Mouse (Mus musculus) liver, embryonic 13.5 days (tissue): ENCODE measurements at regions not wholly inside any gene's neighbourhood (a gene's known extent, or its start where the extent isn't known, plus 50 kb on each side); places are given as distances from the start of the nearest gene placed in this dataset.

ENCODE experiments used
- ATAC-seq: fragments of 200-750 bp; cut with Nextera tagmentation; 2 replicates; pipeline ENCODE4 v1.8.0; 2017; ENCODE audit warnings: low read depth, mild to moderate bottlenecking, moderate number of reproducible peaks, moderate library complexity
- DNase-seq: peaks from one replicate; pipeline ENCODE4 v3.0.0; 2022
- H3K27ac ChIP-seq: fragments of 300-500 bp; sonication (generic); 2 replicates; pipeline ENCODE4 v1.5.1; 2015; ENCODE audit warnings: moderate library complexity, mild to moderate bottlenecking, inconsistent platforms
- H3K27me3 ChIP-seq: fragments of 300-500 bp; sonication (generic); 2 replicates; pipeline ENCODE4 v1.6.1; 2015; ENCODE audit warnings: mild to moderate bottlenecking, inconsistent platforms
- H3K36me3 ChIP-seq: fragments of 300-500 bp; sonication (generic); 2 replicates; pipeline ENCODE4 v1.6.1; 2015; ENCODE audit warnings: mild to moderate bottlenecking, inconsistent platforms
- H3K4me1 ChIP-seq: fragments of 300-500 bp; sonication (generic); replicated peaks from 2 replicates; pipeline ENCODE4 v1.6.1; 2015; ENCODE audit warnings: inconsistent platforms
- H3K4me2 ChIP-seq: fragments of 300-500 bp; sonication (generic); 2 replicates; pipeline ENCODE4 v1.6.1; 2015; ENCODE audit warnings: inconsistent platforms, mild to moderate bottlenecking, moderate library complexity
- H3K4me3 ChIP-seq: fragments of 300-500 bp; sonication (generic); replicated peaks from 2 replicates; pipeline ENCODE4 v1.5.1; 2015; ENCODE audit warnings: mild to moderate bottlenecking, inconsistent platforms
- H3K9ac ChIP-seq: fragments of 300-500 bp; sonication (generic); 2 replicates; pipeline ENCODE4 v1.6.1; 2015; ENCODE audit warnings: mild to moderate bottlenecking, inconsistent platforms
- H3K9me3 ChIP-seq: fragments of 300-500 bp; sonication (generic); replicated peaks from 2 replicates; pipeline ENCODE4 v1.6.1; 2016; ENCODE audit warnings: inconsistent platforms
- WGBS: fragments of 180-500 bp; shearing (Covaris S2); methylation state at CpG from one replicate; pipeline ENCODE4 v1.1.7; 2015; ENCODE audit not compliant: insufficient replicate concordance; 5-methylcytosine and 5-hydroxymethylcytosine counted together

DNA sequence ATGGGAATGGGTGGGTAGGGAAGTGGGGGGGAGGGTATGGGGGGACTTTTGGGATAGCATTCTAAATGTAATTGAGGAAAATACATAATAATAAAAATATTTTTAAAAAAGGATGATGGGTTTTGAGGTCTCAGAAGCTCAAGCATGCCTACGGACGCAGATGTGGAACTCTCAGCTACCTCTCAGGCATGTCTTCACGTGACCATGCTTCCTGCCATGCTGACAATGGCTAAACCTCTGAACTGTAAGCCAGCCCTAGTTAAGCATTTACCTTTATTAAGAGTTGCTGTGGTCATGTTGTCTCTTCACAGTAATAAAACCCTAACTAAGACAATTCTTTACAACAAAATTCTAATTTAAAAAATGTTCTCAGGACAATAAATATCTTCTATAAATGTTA is 80.0 kb downstream of the Tex36 start:
- Histone ChIP-seq H3K27ac (no peak overlapping the region), H3K4me2 (no peak overlapping the region), H3K9me3 (no peaks in the 10 kb centered on the region), H3K9ac (no peak overlapping the region), H3K27me3 (no peaks in the 10 kb centered on the region), H3K4me1 (no peaks in the 10 kb centered on the region), H3K36me3 (no peaks in the 10 kb centered on the region), H3K4me3 (no peak overlapping the region)
- DNase-seq (no peak), ATAC-seq (no peak)
- 61% methylated on average over 3 of the region's 3 CpGs for WGBS

DNA sequence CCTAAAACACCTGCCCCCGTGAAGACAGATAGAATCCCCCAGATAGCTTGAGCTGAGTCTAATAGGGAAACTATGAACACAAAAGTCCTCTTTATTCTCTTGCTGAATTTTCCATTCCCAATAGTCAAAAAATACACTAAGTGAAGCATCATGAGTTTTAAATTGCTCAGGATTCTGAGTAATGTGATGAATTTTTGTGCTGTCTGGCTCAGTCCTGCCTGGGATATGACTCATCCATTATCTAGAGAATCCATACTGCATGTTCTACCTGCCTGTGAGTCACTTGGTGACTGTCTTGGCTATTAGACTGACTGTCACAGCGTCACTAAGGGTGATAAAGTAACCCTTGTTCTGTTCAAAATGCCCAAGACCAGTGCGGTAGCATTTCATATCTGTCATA is 83.0 kb downstream of the Tex36 start:
- H3K27me3 ChIP-seq: no peaks in the 10 kb centered on the region
- no peaks in the 10 kb centered on the region for H3K9me3 ChIP-seq
- DNase-seq (no peak), ATAC-seq (no peak)
- no peaks in the 10 kb centered on the region for H3K4me1 ChIP-seq
- no peaks in the 10 kb centered on the region for H3K36me3 ChIP-seq
- H3K9ac ChIP-seq: no peak overlapping the region
- 61% methylated on average over 3 of the region's 3 CpGs for WGBS
- H3K27ac ChIP-seq: no peak overlapping the region
- no peak overlapping the region for H3K4me3 ChIP-seq
- H3K4me2 ChIP-seq: no peak overlapping the region

DNA sequence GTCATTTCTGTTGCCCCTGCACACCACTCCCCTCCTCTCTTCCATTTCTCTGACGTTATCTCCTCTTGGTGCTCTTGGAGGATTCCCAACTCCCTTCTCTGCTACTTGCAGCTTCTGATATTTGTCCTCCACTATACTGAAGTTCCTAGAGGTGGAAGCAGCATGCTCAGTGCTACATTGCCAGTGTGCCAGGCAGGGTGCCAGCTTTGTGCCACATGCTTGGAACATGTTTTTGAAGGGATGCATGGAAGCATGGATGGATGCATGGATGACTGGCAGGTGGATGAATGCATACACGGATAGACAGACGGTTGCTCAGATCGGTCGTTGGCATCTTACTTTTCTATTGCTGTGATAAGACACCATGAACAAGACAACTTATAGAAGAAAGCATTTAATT is 84.4 kb downstream of the Tex36 start:
- Histone ChIP-seq H3K9ac (no peak overlapping the region), H3K4me2 (no peak overlapping the region), H3K4me3 (no peak overlapping the region), H3K4me1 (no peaks in the 10 kb centered on the region), H3K27me3 (no peaks in the 10 kb centered on the region), H3K27ac (no peak overlapping the region), H3K9me3 (no peaks in the 10 kb centered on the region), H3K36me3 (no peaks in the 10 kb centered on the region)
- DNase-seq: no peak
- 71% methylated on average over 5 of the region's 5 CpGs for WGBS
- no peak for ATAC-seq

DNA sequence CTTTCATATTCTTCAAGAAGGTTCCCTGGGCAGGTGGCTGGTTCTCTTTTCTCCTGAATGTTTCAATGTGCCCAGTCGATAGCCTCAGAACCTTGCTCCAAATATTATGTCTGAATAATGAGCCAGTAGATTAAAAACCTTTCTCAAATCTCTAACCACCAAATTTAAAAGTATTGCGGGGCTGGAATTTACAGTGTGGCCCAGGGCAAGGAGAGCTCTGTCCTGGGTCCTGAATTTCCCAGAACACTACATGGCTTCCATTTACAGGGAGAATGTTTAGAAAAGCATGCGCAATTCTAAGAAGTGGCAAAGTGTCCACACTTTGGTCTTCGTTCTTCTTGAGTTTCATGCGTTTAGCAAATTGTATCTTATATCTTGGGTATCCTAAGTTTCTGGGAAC is 91.0 kb downstream of the Tex36 start:
- H3K36me3 ChIP-seq: no peaks in the 10 kb centered on the region
- no peak overlapping the region for H3K27ac ChIP-seq
- no peak overlapping the region for H3K4me2 ChIP-seq
- no peak overlapping the region for H3K9ac ChIP-seq
- H3K4me3 ChIP-seq: no peak overlapping the region
- WGBS: 51% methylated on average over 5 of the region's 5 CpGs
- DNase-seq (no peak), ATAC-seq (no peak)
- H3K9me3 ChIP-seq: no peaks in the 10 kb centered on the region
- H3K4me1 ChIP-seq: no peaks in the 10 kb centered on the region
- no peaks in the 10 kb centered on the region for H3K27me3 ChIP-seq

DNA sequence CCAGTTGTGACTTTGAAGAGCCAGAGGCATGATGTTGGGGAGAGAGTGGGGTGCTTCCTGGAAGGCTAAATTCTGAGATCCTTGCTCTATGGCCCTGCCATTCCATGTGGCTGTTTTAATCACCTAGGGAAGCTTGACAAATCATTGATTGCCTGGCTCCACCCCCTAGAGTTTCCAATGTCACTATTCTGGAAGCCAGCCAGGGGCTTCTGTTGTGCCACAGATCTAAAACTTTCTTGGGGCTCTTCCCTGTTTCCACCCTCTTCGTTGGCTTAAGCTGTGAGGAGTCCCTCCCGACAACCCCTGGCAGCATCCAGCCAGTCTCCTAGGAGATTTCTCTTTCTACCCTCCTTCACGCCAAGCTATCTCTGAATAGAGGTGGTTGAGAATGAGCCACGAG is 92.5 kb downstream of the Tex36 start:
- H3K27me3 ChIP-seq: no peaks in the 10 kb centered on the region
- 51% methylated on average over 4 of the region's 4 CpGs for WGBS
- DNase-seq: no peak
- H3K36me3 ChIP-seq: no peaks in the 10 kb centered on the region
- H3K27ac ChIP-seq: no peak overlapping the region
- H3K4me1 ChIP-seq: no peaks in the 10 kb centered on the region
- no peaks in the 10 kb centered on the region for H3K9me3 ChIP-seq
- ATAC-seq: no peak
- H3K4me3 ChIP-seq: no peak overlapping the region
- H3K4me2 ChIP-seq: no peak overlapping the region
- no peak overlapping the region for H3K9ac ChIP-seq

DNA sequence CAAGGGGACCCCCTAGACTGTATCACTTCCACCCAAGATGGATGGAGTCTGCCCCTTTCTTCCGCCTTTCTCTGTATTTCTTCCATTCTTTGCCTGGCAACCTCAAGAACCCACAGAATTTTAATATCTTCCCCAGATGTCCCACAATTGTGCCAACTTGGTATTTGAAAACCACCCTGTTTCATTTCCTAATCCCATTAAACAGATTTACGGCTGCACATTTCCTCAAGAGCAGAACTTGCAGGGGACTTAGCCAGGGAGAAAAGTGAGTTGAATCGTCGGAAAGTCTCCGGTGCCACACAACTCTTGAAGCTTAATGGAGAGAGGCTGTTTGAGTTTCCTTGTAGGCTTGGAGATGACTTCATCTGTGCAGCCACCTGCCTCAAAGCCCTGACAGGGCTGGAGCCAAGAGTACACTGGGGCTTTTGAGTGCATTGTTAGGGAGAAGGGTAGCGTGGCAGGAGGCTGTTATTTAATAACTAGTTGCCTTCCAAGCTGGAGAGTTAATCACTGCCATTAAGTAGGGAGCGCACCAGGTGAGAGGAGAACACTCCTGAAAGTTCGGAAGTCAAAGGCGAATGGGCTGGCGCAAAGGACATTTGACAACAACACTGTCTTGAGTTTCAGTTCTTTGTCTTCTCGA is 93.5 kb downstream of the Tex36 start:
- DNase-seq: no peak
- Histone ChIP-seq H3K4me2 (no peak overlapping the region), H3K9me3 (no peaks in the 10 kb centered on the region), H3K4me3 (no peak overlapping the region), H3K36me3 (no peaks in the 10 kb centered on the region), H3K9ac (no peak overlapping the region), H3K4me1 (no peaks in the 10 kb centered on the region), H3K27ac (no peak overlapping the region), H3K27me3 (no peaks in the 10 kb centered on the region)
- 66% methylated on average over 11 of the region's 11 CpGs for WGBS
- ATAC-seq: no peak

DNA sequence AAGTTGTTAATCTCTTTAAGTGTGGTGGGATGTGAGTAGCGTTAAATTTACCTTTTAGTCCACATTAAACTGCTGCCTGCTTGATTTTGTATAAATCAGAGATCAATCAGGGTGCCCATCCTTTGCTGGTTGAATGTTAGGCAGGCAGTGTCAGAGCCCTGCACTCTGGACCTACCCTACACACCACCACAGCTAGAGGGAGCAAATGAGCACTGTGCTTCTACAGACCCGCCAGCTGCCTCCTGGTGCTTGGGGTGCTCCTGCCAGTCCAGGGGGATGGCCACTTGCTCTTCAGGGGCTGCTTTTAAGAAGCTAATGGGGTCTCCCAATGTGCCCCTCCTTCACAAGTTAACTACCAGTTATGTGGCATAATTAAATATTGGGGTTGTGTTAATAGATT is 96.3 kb downstream of the Tex36 start:
- no peaks in the 10 kb centered on the region; the same call in 1 of the 2 replicates for H3K27me3 ChIP-seq
- H3K4me3 ChIP-seq: no peak overlapping the region
- WGBS: 60% methylated on average over 2 of the region's 2 CpGs
- DNase-seq: no peak
- no peak overlapping the region for H3K27ac ChIP-seq
- H3K36me3 ChIP-seq: no peaks in the 10 kb centered on the region
- ATAC-seq: no peak
- no peaks in the 10 kb centered on the region for H3K9me3 ChIP-seq
- no peak overlapping the region for H3K4me2 ChIP-seq
- H3K4me1 ChIP-seq: no peaks in the 10 kb centered on the region
- no peak overlapping the region for H3K9ac ChIP-seq

DNA sequence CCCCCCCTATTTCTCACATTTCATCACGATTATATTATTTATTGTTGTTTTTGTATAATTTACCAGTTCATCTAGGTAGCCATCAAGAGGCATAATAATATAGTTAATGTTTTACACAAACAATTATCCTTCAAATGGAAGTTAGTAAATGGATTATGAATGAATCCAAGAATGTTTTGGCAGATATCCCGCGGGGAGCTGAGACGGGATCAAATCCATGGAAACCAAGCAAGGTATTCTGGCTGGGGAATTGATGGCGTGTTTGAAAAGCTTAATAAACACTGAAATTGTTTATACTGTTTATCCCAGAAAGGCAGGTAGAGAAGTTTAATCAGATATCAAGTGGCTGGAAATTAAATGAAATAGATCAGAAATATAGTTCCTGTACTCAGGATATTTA is 98.0 kb downstream of the Tex36 start:
- 77% methylated on average over 5 of the region's 5 CpGs for WGBS
- Histone ChIP-seq H3K36me3 (no peaks in the 10 kb centered on the region), H3K9ac (no peak overlapping the region), H3K9me3 (no peaks in the 10 kb centered on the region), H3K4me3 (no peak overlapping the region), H3K4me1 (no peaks in the 10 kb centered on the region), H3K27ac (no peak overlapping the region), H3K27me3 (no peaks in the 10 kb centered on the region; the same call in 1 of the 2 replicates), H3K4me2 (no peak overlapping the region)
- DNase-seq: no peak
- ATAC-seq: no peak

DNA sequence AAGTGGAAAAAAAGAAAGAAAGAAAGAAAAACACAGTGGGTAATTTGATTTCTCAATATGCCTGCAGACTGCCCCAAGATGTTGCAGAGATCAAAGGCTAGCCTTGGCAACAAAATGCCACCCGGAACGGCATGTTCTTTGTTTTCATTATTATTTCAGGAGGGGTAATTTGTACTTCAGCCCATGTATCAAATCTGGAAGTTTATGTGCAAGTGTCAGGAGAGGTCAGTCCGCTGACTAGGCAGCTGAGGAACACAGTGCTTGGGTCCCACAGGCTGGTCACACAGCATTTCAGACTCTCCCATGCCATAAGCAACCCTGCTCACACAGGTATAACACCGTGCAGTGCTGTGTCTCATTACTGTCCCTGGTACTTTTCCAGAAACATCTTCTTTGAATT is 99.2 kb downstream of the Tex36 start:
- no peak for DNase-seq

DNA sequence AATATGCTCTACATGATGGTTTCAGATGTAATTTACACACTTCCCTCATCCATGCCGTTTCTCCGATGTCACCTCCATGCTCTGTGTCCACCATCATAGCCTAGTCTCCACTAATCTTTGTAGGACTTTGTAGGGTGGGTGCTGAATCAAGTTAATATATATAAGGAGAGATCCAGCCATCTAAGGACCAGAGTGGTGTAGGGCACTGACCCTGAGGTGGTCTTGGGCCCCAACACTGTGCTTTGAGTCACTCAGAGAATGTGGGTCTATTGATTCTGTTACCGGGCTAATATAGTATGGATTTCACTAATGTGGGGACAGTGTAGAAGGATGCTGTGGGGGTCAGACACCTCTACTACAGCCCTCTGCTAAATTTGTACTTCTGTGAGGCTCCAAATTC is 104.4 kb downstream of the Tex36 start:
- H3K4me3 ChIP-seq: no peak overlapping the region
- no peak for ATAC-seq
- no peaks in the 10 kb centered on the region; the same call in 1 of the 2 replicates for H3K27me3 ChIP-seq
- H3K27ac ChIP-seq: no peak overlapping the region
- no peaks in the 10 kb centered on the region for H3K36me3 ChIP-seq
- H3K9me3 ChIP-seq: no peaks in the 10 kb centered on the region
- no peak overlapping the region for H3K9ac ChIP-seq
- WGBS: 78% methylated on average over 3 of the region's 3 CpGs
- H3K4me1 ChIP-seq: no peaks in the 10 kb centered on the region
- no peak for DNase-seq
- H3K4me2 ChIP-seq: no peak overlapping the region

More for the DNA sequence above, 99.2 kb downstream of the Tex36 start:
- H3K4me3 ChIP-seq: no peak overlapping the region
- WGBS: 70% methylated on average over 4 of the region's 4 CpGs
- H3K4me1 ChIP-seq: no peaks in the 10 kb centered on the region
- H3K9ac ChIP-seq: no peak overlapping the region
- no peaks in the 10 kb centered on the region for H3K36me3 ChIP-seq
- ATAC-seq: no peak
- H3K27me3 ChIP-seq: no peaks in the 10 kb centered on the region; the same call in 1 of the 2 replicates
- no peaks in the 10 kb centered on the region for H3K9me3 ChIP-seq
- H3K4me2 ChIP-seq: no peak overlapping the region
- no peak overlapping the region for H3K27ac ChIP-seq

DNA sequence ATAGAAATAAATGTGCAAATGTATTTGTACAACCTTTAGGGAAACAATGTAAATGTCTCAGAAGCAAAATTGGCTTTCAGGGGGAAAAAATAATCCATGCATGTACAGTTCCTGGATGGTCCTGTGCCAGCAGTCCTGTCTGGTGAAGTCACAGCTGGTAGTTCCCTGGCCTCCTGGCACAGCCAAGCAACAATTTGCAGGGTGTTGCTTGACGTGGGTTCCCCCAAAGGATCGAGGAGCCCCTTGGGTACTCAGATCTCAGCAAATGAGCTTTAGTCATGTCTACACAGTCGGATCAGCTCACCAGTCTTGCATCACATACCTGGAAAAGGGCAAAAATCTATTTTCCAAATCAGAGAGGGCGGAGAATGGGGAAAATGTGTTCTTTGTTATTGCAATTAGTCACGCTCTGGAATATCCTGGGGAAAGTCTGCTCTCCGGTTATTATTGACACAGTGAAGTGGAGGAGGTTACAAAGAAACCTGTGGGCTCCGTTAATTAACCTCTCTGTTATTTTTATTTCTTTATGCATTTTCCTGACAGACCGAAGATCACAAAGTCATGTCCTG is 106.9 kb downstream of the Tex36 start:
- Histone ChIP-seq H3K36me3 (no peaks in the 10 kb centered on the region), H3K9ac (no peak overlapping the region), H3K9me3 (no peaks in the 10 kb centered on the region), H3K27ac (no peak overlapping the region), H3K4me2 (no peak overlapping the region), H3K4me1 (no peaks in the 10 kb centered on the region), H3K27me3 (no peaks in the 10 kb centered on the region), H3K4me3 (no peak overlapping the region)
- ATAC-seq: no peak
- no peak for DNase-seq
- whole genome bisulfite sequencing: 66% methylated on average over 8 of the region's 8 CpGs

DNA sequence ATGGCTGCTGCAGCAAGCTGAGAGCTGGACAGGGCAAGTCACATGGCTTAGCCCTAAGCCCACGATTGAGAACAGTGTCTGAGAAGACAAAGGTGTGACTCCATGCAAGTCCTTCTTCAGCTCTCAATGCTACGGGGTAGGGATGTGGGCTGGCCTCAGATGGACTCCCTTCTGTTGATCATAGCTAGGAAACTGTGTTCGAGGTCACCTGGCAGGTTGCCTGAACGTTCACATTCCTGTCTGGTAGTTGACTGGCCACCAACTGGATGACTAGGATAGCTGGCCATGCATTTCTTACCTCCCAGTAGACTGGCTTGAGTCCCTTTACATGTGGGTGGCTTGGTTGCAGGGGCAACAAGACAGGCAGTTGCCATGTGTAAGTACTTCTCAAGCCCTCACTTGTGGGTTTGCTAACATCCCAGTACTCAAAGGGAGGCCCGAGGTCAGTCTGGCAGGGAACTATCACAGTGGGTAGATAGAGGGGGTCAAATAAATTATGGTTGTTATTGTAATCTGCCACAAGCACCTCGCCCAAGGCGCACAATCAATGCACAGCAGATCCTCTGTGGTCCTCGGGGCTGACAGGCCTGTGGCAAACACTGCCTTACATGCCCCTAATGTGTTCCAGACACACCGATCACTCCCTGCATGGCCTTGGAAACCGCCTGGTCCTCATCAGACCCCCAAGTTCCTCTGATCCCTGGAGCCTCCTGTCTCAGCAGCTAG is 107.5 kb downstream of the Tex36 start:
- Histone ChIP-seq H3K27ac (no peak overlapping the region), H3K27me3 (no peaks in the 10 kb centered on the region), H3K9ac (no peak overlapping the region), H3K4me1 (no peaks in the 10 kb centered on the region), H3K36me3 (no peaks in the 10 kb centered on the region), H3K4me3 (no peak overlapping the region), H3K9me3 (no peaks in the 10 kb centered on the region), H3K4me2 (no peak overlapping the region)
- 47% methylated on average over 10 of the region's 10 CpGs for WGBS
- ATAC-seq: no peak
- no peak for DNase-seq
